Mouse (Mus musculus): ENCODE data around the gene Gzmk.
A peak's percentile ranks its signal among the peaks of the same experiment; 100 is the strongest.

DNA sequence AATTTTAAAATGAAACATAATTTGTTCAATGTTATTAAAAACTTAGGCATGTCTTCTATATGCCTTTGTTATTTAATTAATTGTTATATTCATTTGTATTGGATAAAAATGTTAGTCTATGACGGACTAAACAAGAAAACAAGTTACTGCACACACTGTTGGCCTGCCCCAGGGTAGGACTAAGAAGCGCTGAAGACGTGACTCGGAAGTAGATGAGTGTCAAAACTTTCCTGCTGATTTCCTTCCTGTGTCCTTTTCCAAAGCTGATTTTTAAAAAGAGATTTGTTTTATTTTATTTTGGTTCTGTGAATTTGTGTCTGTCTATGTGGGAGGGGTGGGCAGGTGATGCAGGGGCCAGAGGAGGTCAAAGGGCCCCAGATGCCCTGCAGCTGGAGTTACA is 42.0 kb downstream of the Gzmk start:
- no peak for TF ChIP-seq USF1 (IDR thresholded peaks at IDR 0.05; ENCODE audit: low read depth, low read length)
- TF ChIP-seq POLR2A (IDR thresholded peaks at IDR 0.05; ENCODE audit: low read depth, low read length), result no peak
- no peak for TF ChIP-seq CTCF (conservative IDR thresholded peaks at IDR 0.05 in 1 of 2, IDR thresholded peaks at IDR 0.05 in 1 of 2; ENCODE audit: low read depth in 2 of 2, low read length in 2 of 2)
- TF ChIP-seq USF2 (conservative IDR thresholded peaks at IDR 0.05; ENCODE audit: low read depth, low read length), result no peak
- TF ChIP-seq ZNF384 (IDR thresholded peaks at IDR 0.05; ENCODE audit: low read depth, low read length), result no peak
- TF ChIP-seq CHD1 (IDR thresholded peaks at IDR 0.05; ENCODE audit: low read depth, low read length), result no peak
- TF ChIP-seq MYC (IDR thresholded peaks at IDR 0.05; ENCODE audit: low read depth, low read length), result 0 out of 2 replicates have a peak, but pooled peaks have one; percentile 34
- no peak for TF ChIP-seq JUN (IDR thresholded peaks at IDR 0.05; ENCODE audit: insufficient read depth, low read depth, low read length)
- no peak for TF ChIP-seq NRF1 (IDR thresholded peaks at IDR 0.05; ENCODE audit: low read depth, low read length)
- TF ChIP-seq POLR2AphosphoS2 (IDR thresholded peaks at IDR 0.05; ENCODE audit: low read depth, low read length), result no peak
- TF ChIP-seq TBP (conservative IDR thresholded peaks at IDR 0.05; ENCODE audit: low read depth, low read length), result no peak
- TF ChIP-seq BHLHE40 (IDR thresholded peaks at IDR 0.05; ENCODE audit: low read depth, low read length), result no peak; the same call in 1 of the 2 replicates
- TF ChIP-seq IRF4 (IDR thresholded peaks at IDR 0.05; ENCODE audit: low read depth, low read length), result 0 out of 2 replicates have a peak, but pooled peaks have one; percentile 29

All from CH12.LX (cell line).